Mouse (Mus musculus) MEL (cell line): ENCODE measurements around the gene Fam210b.

Source experiments
- CTCF ChIP-seq, 3 experiments: IDR thresholded peaks in 2 of 3; conservative IDR thresholded peaks in 1 of 3; 2 replicates each; pipeline ENCODE4 v1.5.1; 2011 to 2012; ENCODE audit warnings: low read length in 3 of 3, low read depth in 2 of 3, mild to moderate bottlenecking in 2 of 3, improper control_type of control experiment in 1 of 3, inconsistent platforms in 1 of 3, mixed read lengths in 1 of 3, moderate library complexity in 1 of 3; ENCODE audit not compliant: control insufficient read depth in 1 of 3, insufficient read depth in 1 of 3, poor library complexity in 1 of 3, severe bottlenecking in 1 of 3
- E2F4 ChIP-seq: IDR thresholded peaks from 2 replicates; pipeline ENCODE4 v1.6.1; 2011; ENCODE audit warnings: low read depth, low read length, improper control_type of control experiment, borderline replicate concordance
- HCFC1 ChIP-seq: IDR thresholded peaks from 2 replicates; pipeline ENCODE4 v1.6.1; 2012; ENCODE audit warnings: low read depth, mild to moderate bottlenecking, inconsistent platforms, low read length, improper control_type of control experiment, moderate library complexity
- JUND ChIP-seq: IDR thresholded peaks from 2 replicates; pipeline ENCODE4 v1.6.1; 2011; ENCODE audit warnings: low read depth, mild to moderate bottlenecking, improper control_type of control experiment, low read length
- MAFK ChIP-seq: IDR thresholded peaks from 2 replicates; pipeline ENCODE4 v1.6.1; 2011; ENCODE audit warnings: low read depth, mild to moderate bottlenecking, low read length, improper control_type of control experiment, borderline replicate concordance
- MAX ChIP-seq: IDR thresholded peaks from 2 replicates; pipeline ENCODE4 v1.6.1; 2011; ENCODE audit warnings: low read length, improper control_type of control experiment
- MAZ ChIP-seq: IDR thresholded peaks from 2 replicates; pipeline ENCODE4 v1.6.1; 2012; ENCODE audit warnings: low read depth, mild to moderate bottlenecking, inconsistent platforms, low read length, improper control_type of control experiment
- NRF1 ChIP-seq: IDR thresholded peaks from 2 replicates; pipeline ENCODE4 v1.6.1; 2014; ENCODE audit warnings: low read depth, mild to moderate bottlenecking, inconsistent platforms, low read length, improper control_type of control experiment, moderate library complexity; ENCODE audit not compliant: poor library complexity, insufficient read depth, severe bottlenecking
- TCF12 ChIP-seq: IDR thresholded peaks from 2 replicates; pipeline ENCODE4 v1.6.1; 2014; ENCODE audit warnings: low read depth, mild to moderate bottlenecking, inconsistent platforms, low read length, improper control_type of control experiment, moderate library complexity
- ZKSCAN1 ChIP-seq: IDR thresholded peaks from 2 replicates; pipeline ENCODE4 v1.6.1; 2012; ENCODE audit warnings: low read depth, mild to moderate bottlenecking, inconsistent platforms, low read length, improper control_type of control experiment, moderate library complexity

DNA sequence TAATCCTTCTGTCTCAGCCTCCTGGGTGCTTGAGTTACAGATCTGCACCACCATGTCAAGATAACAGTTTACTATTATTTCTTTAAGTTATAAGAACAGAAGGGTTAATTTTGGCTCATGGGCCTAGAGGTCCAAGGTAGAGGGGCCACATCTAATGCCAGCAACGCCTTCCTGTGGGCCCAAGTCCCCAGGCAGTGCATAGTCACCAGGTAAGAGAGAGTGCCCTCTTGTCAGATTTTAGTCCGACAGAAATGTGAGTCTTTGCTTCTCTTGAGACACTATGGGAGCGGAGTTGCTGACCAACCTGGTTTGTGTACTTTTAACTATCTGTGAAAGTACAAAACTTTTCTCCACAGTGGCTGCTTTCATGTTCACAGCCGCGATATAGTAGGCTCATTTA lies 696 bp upstream of the Fam210b start:
- TF ChIP-seq JUND = no peak
- no peak for TF ChIP-seq HCFC1
- TF ChIP-seq MAZ = no peak
- no peak for TF ChIP-seq E2F4
- TF ChIP-seq CTCF (IDR thresholded peaks at IDR 0.05 in 2 of 3, conservative IDR thresholded peaks at IDR 0.05 in 1 of 3; ENCODE audit: control insufficient read depth in 1 of 3, insufficient read depth in 1 of 3, low read depth in 2 of 3, low read length in 3 of 3, poor library complexity in 1 of 3, severe bottlenecking in 1 of 3) = no peak
- no peak for TF ChIP-seq MAX
- TF ChIP-seq MAFK = no peak
- TF ChIP-seq NRF1 = no peak
- TF ChIP-seq ZKSCAN1 = no peak
- no peak for TF ChIP-seq TCF12
